Mouse (Mus musculus) spleen, adult 2 months (tissue): ENCODE data around the gene D430019H16Rik.

Experiments used
- CTCF ChIP-seq: fragments of 200-500 bp; IDR thresholded peaks from 2 replicates; pipeline ENCODE4 v1.5.1; 2011; ENCODE audit warnings: mild to moderate bottlenecking, inconsistent platforms; ENCODE audit not compliant: insufficient read depth, insufficient read length, insufficient replicate concordance; ENCODE audit errors: extremely low read depth
- POLR2A ChIP-seq: fragments of 200-500 bp; IDR thresholded peaks from 2 replicates; pipeline ENCODE4 v1.6.1; 2011; ENCODE audit warnings: low read depth, low read length, inconsistent platforms

DNA sequence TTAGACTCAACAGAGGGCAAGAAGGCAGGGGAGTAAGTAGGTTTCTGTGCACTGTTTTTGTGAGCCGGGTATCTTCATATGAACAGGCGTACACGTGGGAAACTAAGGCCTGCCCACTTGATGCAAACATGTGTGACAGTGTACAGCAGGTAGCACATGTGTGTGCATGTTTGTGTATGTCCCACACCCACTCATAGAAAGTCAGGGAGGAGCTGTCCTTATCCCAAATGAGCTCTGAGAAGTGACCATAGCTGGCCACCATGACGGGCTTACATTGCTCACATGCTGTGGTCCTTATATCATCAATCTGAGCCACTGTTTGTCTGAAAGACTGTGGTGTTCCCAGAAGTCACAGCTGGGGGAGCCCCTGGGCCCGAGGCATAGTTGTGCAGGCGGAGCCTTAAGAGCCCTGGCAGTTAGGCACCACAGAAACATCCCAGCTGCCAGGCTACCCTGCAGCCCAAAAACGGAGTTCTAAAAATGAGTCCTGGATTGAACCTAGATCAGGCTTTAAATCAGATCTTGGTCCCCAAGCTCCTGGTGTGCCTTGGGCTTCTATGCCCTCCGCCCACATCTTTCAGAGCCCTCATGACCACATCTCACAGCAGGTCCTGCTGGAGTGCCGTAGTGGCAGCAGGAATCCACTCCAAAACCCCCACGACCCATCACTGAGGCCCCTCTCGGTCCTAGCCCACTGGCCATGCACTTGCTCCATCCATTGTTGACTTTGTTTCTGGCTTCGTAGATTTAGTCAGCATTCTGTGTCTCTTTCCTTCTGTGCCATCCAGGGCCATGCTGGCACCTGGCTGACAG lies 88.1 kb downstream of the D430019H16Rik start:
- TF ChIP-seq CTCF (no peak), POLR2A (no peak)
